Mouse (Mus musculus): ENCODE results near the gene Zfp385c. TPM values are rescaled to one million over a fixed set of nuclear protein-coding genes. Genes with fewer than 3 reads are reported as not detected.
A peak's percentile ranks its signal among the peaks of the same experiment; 100 is the strongest.

Gene Zfp385c
- polyA plus RNA-seq, 1 experiment from 2014 or later: not detected

- Histone ChIP-seq H3K4me3 (replicated peaks) (no peak overlapping the region), H3K9ac (no peak overlapping the region), H3K4me2 (no peak overlapping the region), H3K27ac (no peak overlapping the region), H3K27me3 (no peaks in the 10 kb centered on the region), H3K9me3 (replicated peaks) (no peaks in the 10 kb centered on the region), H3K4me1 (replicated peaks) (peaks cover 88% of the 10 kb centered on the region), H3K36me3 (peaks cover 71% of the 10 kb centered on the region)
- WGBS (ENCODE audit: insufficient replicate concordance): 83% methylated on average over 6 of the region's 6 CpGs
- no peak for DNase-seq
- ATAC-seq (ENCODE audit: low read depth): no peak
Measured at GRCm38 (mm10) chr11:100728601-100729000, 36.3 kb upstream of the Zfp385c start.

GRCm38 (mm10) chr11:100727201-100727600, 34.9 kb upstream of the Zfp385c start:
- Histone ChIP-seq H3K4me3 (replicated peaks) (no peak overlapping the region), H3K27me3 (no peaks in the 10 kb centered on the region), H3K4me2 (no peak overlapping the region), H3K4me1 (replicated peaks) (peaks cover 88% of the 10 kb centered on the region), H3K36me3 (peaks cover 60% of the 10 kb centered on the region), H3K9me3 (replicated peaks) (no peaks in the 10 kb centered on the region), H3K27ac (no peak overlapping the region), H3K9ac (no peak overlapping the region)
- DNase-seq (no peak), ATAC-seq (ENCODE audit: low read depth) (no peak)
- 90% methylated on average over 3 of the region's 3 CpGs for WGBS (ENCODE audit: insufficient replicate concordance)

- Histone ChIP-seq H3K4me2 (peak overlapping the region; percentile 18; the same call in 1 of the 2 replicates), H3K9ac (peak overlapping the region; percentile 31; the same call in 1 of the 2 replicates), H3K36me3 (peaks cover 46% of the 10 kb centered on the region), H3K9me3 (replicated peaks) (no peaks in the 10 kb centered on the region), H3K27ac (peak overlapping the region; percentile 71), H3K27me3 (no peaks in the 10 kb centered on the region), H3K4me1 (replicated peaks) (peaks cover 89% of the 10 kb centered on the region), H3K4me3 (replicated peaks) (no peak overlapping the region)
- WGBS (ENCODE audit: insufficient replicate concordance): 18% methylated on average over 5 of the region's 5 CpGs
- peak; percentile 43 for ATAC-seq (ENCODE audit: low read depth)
- no peak for DNase-seq
Measured at GRCm38 (mm10) chr11:100724919-100725512, 32.8 kb upstream of the Zfp385c start.

- H3K27ac ChIP-seq: peak overlapping the region; percentile 80
- H3K27me3 ChIP-seq: no peaks in the 10 kb centered on the region
- H3K4me1 ChIP-seq (replicated peaks): peaks cover 71% of the 10 kb centered on the region
- no peaks in the 10 kb centered on the region for H3K9me3 ChIP-seq (replicated peaks)
- peaks cover 46% of the 10 kb centered on the region for H3K36me3 ChIP-seq
- 33% methylated on average over 2 of the region's 2 CpGs for WGBS (ENCODE audit: insufficient replicate concordance)
- DNase-seq: no peak
- peak overlapping the region; percentile 51; the same call in 1 of the 2 replicates for H3K9ac ChIP-seq
- peak overlapping the region; percentile 25 for H3K4me2 ChIP-seq
- ATAC-seq (ENCODE audit: low read depth): 0 out of 2 replicates have a peak, but pooled peaks have one; percentile 6
- no peak overlapping the region for H3K4me3 ChIP-seq (replicated peaks)
Measured at GRCm38 (mm10) chr11:100722493-100723028, 30.3 kb upstream of the Zfp385c start.

GRCm38 (mm10) chr11:100721776-100722492, 29.7 kb upstream of the Zfp385c start:
- H3K36me3 ChIP-seq: peaks cover 46% of the 10 kb centered on the region
- peak; percentile 72 for ATAC-seq (ENCODE audit: low read depth)

GRCm38 (mm10) chr11:100721254-100721653, 29.0 kb upstream of the Zfp385c start:
- no peak for DNase-seq
- no peak overlapping the region for H3K4me2 ChIP-seq
- H3K9ac ChIP-seq: 0 out of 2 replicates have a peak overlapping the region, but pooled peaks have one; percentile 10
- H3K27me3 ChIP-seq: no peaks in the 10 kb centered on the region
- H3K9me3 ChIP-seq (replicated peaks): no peaks in the 10 kb centered on the region
- 22% methylated on average over 4 of the region's 4 CpGs for WGBS (ENCODE audit: insufficient replicate concordance)
- H3K4me1 ChIP-seq (replicated peaks): peaks cover 66% of the 10 kb centered on the region
- H3K4me3 ChIP-seq (replicated peaks): no peak overlapping the region
- no peak for ATAC-seq (ENCODE audit: low read depth)
- peak overlapping the region; percentile 80 for H3K27ac ChIP-seq
- peaks cover 53% of the 10 kb centered on the region for H3K36me3 ChIP-seq

More at GRCm38 (mm10) chr11:100721776-100722492, 29.7 kb upstream of the Zfp385c start:
- H3K9ac ChIP-seq: peak overlapping the region; percentile 51; the same call in 1 of the 2 replicates
- no peaks in the 10 kb centered on the region for H3K27me3 ChIP-seq
- peaks cover 66% of the 10 kb centered on the region for H3K4me1 ChIP-seq (replicated peaks)
- H3K9me3 ChIP-seq (replicated peaks): no peaks in the 10 kb centered on the region
- H3K27ac ChIP-seq: peak overlapping the region; percentile 80
- H3K4me3 ChIP-seq (replicated peaks): no peak overlapping the region
- H3K4me2 ChIP-seq: peak overlapping the region; percentile 25
- 14% methylated on average over 8 of the region's 8 CpGs for WGBS (ENCODE audit: insufficient replicate concordance)
- DNase-seq: no peak

- Histone ChIP-seq H3K27ac (peak overlapping the region; percentile 80), H3K36me3 (peaks cover 62% of the 10 kb centered on the region), H3K4me2 (no peak overlapping the region), H3K27me3 (no peaks in the 10 kb centered on the region), H3K4me1 (replicated peaks) (peaks cover 59% of the 10 kb centered on the region), H3K4me3 (replicated peaks) (no peak overlapping the region), H3K9ac (no peak overlapping the region), H3K9me3 (replicated peaks) (no peaks in the 10 kb centered on the region)
- DNase-seq: no peak
- 32% methylated on average over 5 of the region's 5 CpGs for WGBS (ENCODE audit: insufficient replicate concordance)
- ATAC-seq (ENCODE audit: low read depth): no peak
Measured at GRCm38 (mm10) chr11:100720345-100720744, 28.1 kb upstream of the Zfp385c start.

GRCm38 (mm10) chr11:100719893-100720292, 27.6 kb upstream of the Zfp385c start:
- Histone ChIP-seq H3K4me2 (no peak overlapping the region), H3K27me3 (no peaks in the 10 kb centered on the region), H3K4me3 (replicated peaks) (no peak overlapping the region), H3K36me3 (peaks cover 63% of the 10 kb centered on the region), H3K9me3 (replicated peaks) (no peaks in the 10 kb centered on the region), H3K9ac (no peak overlapping the region), H3K27ac (0 out of 2 replicates have a peak overlapping the region, but pooled peaks have one; percentile 80), H3K4me1 (replicated peaks) (peaks cover 59% of the 10 kb centered on the region)
- no peak for ATAC-seq (ENCODE audit: low read depth)
- DNase-seq: no peak
- WGBS (ENCODE audit: insufficient replicate concordance): 84% methylated on average over 11 of the region's 11 CpGs

- no peak overlapping the region for H3K9ac ChIP-seq
- H3K4me3 ChIP-seq (replicated peaks): no peak overlapping the region
- peaks cover 59% of the 10 kb centered on the region for H3K4me1 ChIP-seq (replicated peaks)
- DNase-seq (no peak), ATAC-seq (ENCODE audit: low read depth) (no peak)
- no peaks in the 10 kb centered on the region for H3K27me3 ChIP-seq
- WGBS (ENCODE audit: insufficient replicate concordance): 76% methylated on average over 3 of the region's 3 CpGs
- H3K36me3 ChIP-seq: peaks cover 61% of the 10 kb centered on the region
- no peak overlapping the region for H3K4me2 ChIP-seq
- H3K27ac ChIP-seq: no peak overlapping the region; the same call in 1 of the 2 replicates
- H3K9me3 ChIP-seq (replicated peaks): no peaks in the 10 kb centered on the region
Measured at GRCm38 (mm10) chr11:100719312-100719711, 27.1 kb upstream of the Zfp385c start.

- Histone ChIP-seq H3K9me3 (replicated peaks) (no peaks in the 10 kb centered on the region), H3K27ac (no peak overlapping the region), H3K9ac (no peak overlapping the region), H3K36me3 (peaks cover 61% of the 10 kb centered on the region), H3K4me2 (no peak overlapping the region), H3K4me3 (replicated peaks) (no peak overlapping the region), H3K27me3 (no peaks in the 10 kb centered on the region), H3K4me1 (replicated peaks) (peaks cover 60% of the 10 kb centered on the region)
- ATAC-seq (ENCODE audit: low read depth): no peak
- 85% methylated on average over 4 of the region's 4 CpGs for WGBS (ENCODE audit: insufficient replicate concordance)
- DNase-seq: no peak
Measured at GRCm38 (mm10) chr11:100718866-100719265, 26.6 kb upstream of the Zfp385c start.

GRCm38 (mm10) chr11:100718462-100718861, 26.2 kb upstream of the Zfp385c start:
- Histone ChIP-seq H3K9me3 (replicated peaks) (no peaks in the 10 kb centered on the region), H3K27me3 (no peaks in the 10 kb centered on the region), H3K36me3 (peaks cover 58% of the 10 kb centered on the region), H3K27ac (no peak overlapping the region), H3K4me1 (replicated peaks) (peaks cover 61% of the 10 kb centered on the region), H3K9ac (no peak overlapping the region), H3K4me2 (no peak overlapping the region), H3K4me3 (replicated peaks) (no peak overlapping the region)
- ATAC-seq (ENCODE audit: low read depth): no peak
- 76% methylated on average over 7 of the region's 7 CpGs for WGBS (ENCODE audit: insufficient replicate concordance)
- DNase-seq: no peak
